Mouse (Mus musculus) brain, embryonic 14.5 days (tissue): ENCODE data around the gene Slc25a21. TPM values are rescaled to one million over a fixed set of nuclear protein-coding genes. Genes with fewer than 3 reads are reported as not detected.
A peak's percentile ranks its signal among the peaks of the same experiment; 100 is the strongest.

Experiments used
- DNase-seq: peaks from one replicate; pipeline ENCODE4 v3.0.0-alpha.2; 2011; ENCODE audit warnings: low read depth
- CTCF ChIP-seq: fragments of 200-500 bp; IDR thresholded peaks from 2 replicates; pipeline ENCODE4 v1.5.1; 2012; ENCODE audit warnings: inconsistent platforms, mild to moderate bottlenecking, moderate library complexity, borderline replicate concordance; ENCODE audit not compliant: insufficient read depth, insufficient read length; ENCODE audit errors: extremely low read depth
- POLR2A ChIP-seq: fragments of 200-500 bp; IDR thresholded peaks from 2 replicates; pipeline ENCODE4 v1.6.1; 2012; ENCODE audit warnings: mild to moderate bottlenecking, inconsistent platforms, borderline replicate concordance; ENCODE audit not compliant: poor library complexity, insufficient read depth, insufficient read length, severe bottlenecking; ENCODE audit errors: extremely low read depth
- polyA plus RNA-seq: library from polyadenylated mRNA; depleted of rRNA; stranded (reverse); fragments of >200 nt; gene quantifications from 2 replicates; pipeline ENCODE4 v1.2.3, GENCODE M21; 2012

The Slc25a21 gene
- polyA plus RNA-seq, 1 experiment, result not detected

GRCm38 (mm10) chr12:56691427-56692079 lies 505.7 kb downstream of the Slc25a21 start, which contains the start of gene Pax9:
Gene Pax9 (plus strand): TSS chr12:56691767.
- no peak for TF ChIP-seq POLR2A
- TF ChIP-seq CTCF, result no peak
- peak; percentile 53 for DNase-seq

GRCm38 (mm10) chr12:56691001-56691400 lies 506.3 kb downstream of the Slc25a21 start:
- DNase-seq, result no peak
- TF ChIP-seq POLR2A, result no peak
- no peak for TF ChIP-seq CTCF

- no peak for DNase-seq
- no peak for TF ChIP-seq CTCF
- no peak for TF ChIP-seq POLR2A
Observed at GRCm38 (mm10) chr12:56690366-56690765, 506.9 kb downstream of the Slc25a21 start.

GRCm38 (mm10) chr12:56689736-56690135 lies 507.5 kb downstream of the Slc25a21 start:
- DNase-seq, result peak; percentile 78
- TF ChIP-seq CTCF (peak; percentile 70), POLR2A (no peak)

GRCm38 (mm10) chr12:56689331-56689730 lies 507.9 kb downstream of the Slc25a21 start:
- TF ChIP-seq CTCF (no peak), POLR2A (no peak)
- DNase-seq, result no peak

- TF ChIP-seq POLR2A (no peak), CTCF (no peak)
- no peak for DNase-seq
Observed at GRCm38 (mm10) chr12:56688920-56689319, 508.4 kb downstream of the Slc25a21 start.

GRCm38 (mm10) chr12:56688482-56688840 lies 508.8 kb downstream of the Slc25a21 start:
- no peak for TF ChIP-seq POLR2A
- no peak for TF ChIP-seq CTCF
- no peak for DNase-seq

GRCm38 (mm10) chr12:56687640-56688481 lies 509.4 kb downstream of the Slc25a21 start:
- TF ChIP-seq POLR2A, result no peak
- TF ChIP-seq CTCF, result no peak
- peak; percentile 58 for DNase-seq

- TF ChIP-seq POLR2A, result no peak
- peak; percentile 66 for TF ChIP-seq CTCF
- DNase-seq, result peak; percentile 58
Observed at GRCm38 (mm10) chr12:56681096-56681811, 516.0 kb downstream of the Slc25a21 start.

- DNase-seq, result no peak
- no peak for TF ChIP-seq POLR2A
- TF ChIP-seq CTCF, result no peak
Observed at GRCm38 (mm10) chr12:56677620-56678019, 519.7 kb downstream of the Slc25a21 start.

GRCm38 (mm10) chr12:56674726-56675125 lies 522.5 kb downstream of the Slc25a21 start:
- DNase-seq, result peak; percentile 24
- peak; percentile 62; the same call in 1 of the 2 replicates for TF ChIP-seq CTCF
- TF ChIP-seq POLR2A, result no peak
